Mouse (Mus musculus): ENCODE measurements around the gene Sf3a1. TPM values are rescaled to one million over a fixed set of nuclear protein-coding genes. Genes with fewer than 3 reads are reported as not detected.
"Not testable (repeated sequence)": the region's sequence is repeated elsewhere in the genome, so short reads cannot be mapped to it uniquely, and the experiment has no call there.

Gene Sf3a1
- 10 to 100 TPM; 14.8 to 19.8 TPM for total RNA-seq (2021)
- long read RNA-seq, experiment 1, full-length matches to known transcripts, result 11 of 15 reads
- long read RNA-seq, experiment 1, partial matches to known transcripts, result 4 of 15 reads
- long read RNA-seq, experiment 1, other reads (novel, unspliced or antisense), result 0 of 15 reads
- long read RNA-seq, experiment 2, full-length matches to known transcripts, result 12 of 19 reads
- long read RNA-seq, experiment 2, partial matches to known transcripts, result 6 of 19 reads
- long read RNA-seq, experiment 2, other reads (novel, unspliced or antisense), result 1 of 19 reads

GRCm38 (mm10) chr11:4159808-4160708 lies at the start of gene Sf3a1, which contains the start of gene Ccdc157:
TSS of gene Sf3a1 (plus strand) at chr11:4160350.
TSS of gene Ccdc157 (minus strand) at chr11:4160293.
- DNase-seq, result peak; percentile 92

- DNase-seq, result no peak
Observed at GRCm38 (mm10) chr11:4112033-4112432, 48.1 kb upstream of the Sf3a1 start.

- DNase-seq, result no peak
Observed at GRCm38 (mm10) chr11:4112861-4113260, 47.3 kb upstream of the Sf3a1 start.

GRCm38 (mm10) chr11:4113496-4113895 lies 46.7 kb upstream of the Sf3a1 start:
- no peak for DNase-seq

GRCm38 (mm10) chr11:4113970-4114369 lies 46.2 kb upstream of the Sf3a1 start:
- DNase-seq, result no peak

GRCm38 (mm10) chr11:4114541-4114940 lies 45.6 kb upstream of the Sf3a1 start:
- DNase-seq, result not testable (repeated sequence)

GRCm38 (mm10) chr11:4115407-4115806 lies 44.7 kb upstream of the Sf3a1 start:
- no peak for DNase-seq

GRCm38 (mm10) chr11:4116458-4117141 lies 43.5 kb upstream of the Sf3a1 start:
- no peak for DNase-seq

- DNase-seq, result no peak
Observed at GRCm38 (mm10) chr11:4117372-4118071, 42.6 kb upstream of the Sf3a1 start.

GRCm38 (mm10) chr11:4118081-4118921 lies 41.8 kb upstream of the Sf3a1 start:
- peak; percentile 48 for DNase-seq

- DNase-seq, result no peak
Observed at GRCm38 (mm10) chr11:4119635-4120034, 40.5 kb upstream of the Sf3a1 start.

- no peak for DNase-seq
Observed at GRCm38 (mm10) chr11:4121691-4122090, 38.5 kb upstream of the Sf3a1 start.

GRCm38 (mm10) chr11:4122226-4122625 lies 37.9 kb upstream of the Sf3a1 start:
- DNase-seq, result no peak

GRCm38 (mm10) chr11:4122742-4123579 lies 37.2 kb upstream of the Sf3a1 start, which contains the start of gene Sec14l2:
TSS of gene Sec14l2 (minus strand) at chr11:4123415.
- DNase-seq, result no peak

GRCm38 (mm10) chr11:4123922-4124321 lies 36.2 kb upstream of the Sf3a1 start:
- DNase-seq, result no peak

GRCm38 (mm10) chr11:4127059-4127458 lies 33.1 kb upstream of the Sf3a1 start:
- no peak for DNase-seq

GRCm38 (mm10) chr11:4128461-4128860 lies 31.7 kb upstream of the Sf3a1 start:
- DNase-seq, result not testable (repeated sequence)

GRCm38 (mm10) chr11:4133450-4133849 lies 26.7 kb upstream of the Sf3a1 start:
- no peak for DNase-seq

- DNase-seq, result no peak
Observed at GRCm38 (mm10) chr11:4134400-4134799, 25.8 kb upstream of the Sf3a1 start.

Measured in gastrocnemius, postnatal 25 days (tissue).